Mouse (Mus musculus) ES-E14 (cell line): ENCODE data around the gene Unc13c.

ENCODE experiments used
- CHD2 ChIP-seq: IDR thresholded peaks from 2 replicates; pipeline ENCODE4 v1.6.1; 2014; ENCODE audit warnings: mild to moderate bottlenecking, low read depth, low read length, inconsistent platforms
- ZC3H11A ChIP-seq: IDR thresholded peaks from 2 replicates; pipeline ENCODE4 v1.6.1; 2012; ENCODE audit warnings: low read depth, mild to moderate bottlenecking, inconsistent platforms, low read length, borderline replicate concordance

- TF ChIP-seq ZC3H11A, result peak; percentile 52; the same call in 1 of the 2 replicates
- no peak for TF ChIP-seq CHD2
These were observed 14.0 kb upstream of the Unc13c start for GRCm38 (mm10) chr9:73982597-73983344.
